Mouse (Mus musculus): ENCODE data around the gene Abat. TPM values are rescaled to one million over a fixed set of nuclear protein-coding genes. Genes with fewer than 3 reads are reported as not detected.

Abat gene
- total RNA-seq, 2 experiments from 2014 or later: 0.21 TPM; not detected in 1

- no peak for ATAC-seq (replicated peaks; ENCODE audit: poor library complexity)
Measured at GRCm38 (mm10) chr16:8573041-8573440, 59.8 kb downstream of the Abat start.

- no peak for ATAC-seq (replicated peaks; ENCODE audit: poor library complexity)
Measured at GRCm38 (mm10) chr16:8573751-8574150, 60.5 kb downstream of the Abat start.

GRCm38 (mm10) chr16:8574316-8574715 lies 61.1 kb downstream of the Abat start:
- ATAC-seq (replicated peaks; ENCODE audit: poor library complexity): no peak

- no peak for ATAC-seq (replicated peaks; ENCODE audit: poor library complexity)
Measured at GRCm38 (mm10) chr16:8576111-8576510, 62.9 kb downstream of the Abat start.

GRCm38 (mm10) chr16:8576901-8577300 lies 63.7 kb downstream of the Abat start:
- no peak for ATAC-seq (replicated peaks; ENCODE audit: poor library complexity)

GRCm38 (mm10) chr16:8578326-8578725 lies 65.1 kb downstream of the Abat start:
- ATAC-seq (replicated peaks; ENCODE audit: poor library complexity): no peak

GRCm38 (mm10) chr16:8579546-8579945 lies 66.3 kb downstream of the Abat start:
- no peak for ATAC-seq (replicated peaks; ENCODE audit: poor library complexity)

GRCm38 (mm10) chr16:8581661-8582239 lies 68.5 kb downstream of the Abat start:
- no peak for ATAC-seq (replicated peaks; ENCODE audit: poor library complexity)

- no peak for ATAC-seq (replicated peaks; ENCODE audit: poor library complexity)
Measured at GRCm38 (mm10) chr16:8582579-8583295, 69.5 kb downstream of the Abat start.

GRCm38 (mm10) chr16:8584248-8584647 lies 71.0 kb downstream of the Abat start:
- peak; percentile 61 for ATAC-seq (replicated peaks; ENCODE audit: poor library complexity)

GRCm38 (mm10) chr16:8585056-8585455 lies 71.8 kb downstream of the Abat start:
- ATAC-seq (replicated peaks; ENCODE audit: poor library complexity): no peak

GRCm38 (mm10) chr16:8595411-8595810 lies 82.2 kb downstream of the Abat start:
- ATAC-seq (replicated peaks; ENCODE audit: poor library complexity): no peak

GRCm38 (mm10) chr16:8596336-8596735 lies 83.1 kb downstream of the Abat start:
- ATAC-seq (replicated peaks; ENCODE audit: poor library complexity): no peak

GRCm38 (mm10) chr16:8597516-8597915 lies 84.3 kb downstream of the Abat start:
- no peak for ATAC-seq (replicated peaks; ENCODE audit: poor library complexity)

- ATAC-seq (replicated peaks; ENCODE audit: poor library complexity): peak; percentile 72
Measured at GRCm38 (mm10) chr16:8603789-8604188, 90.6 kb downstream of the Abat start.

- ATAC-seq (replicated peaks; ENCODE audit: poor library complexity): no peak
Measured at GRCm38 (mm10) chr16:8610397-8610796, 97.2 kb downstream of the Abat start.

- ATAC-seq (replicated peaks; ENCODE audit: poor library complexity): peak; percentile 97
Measured at GRCm38 (mm10) chr16:8612214-8613005, 99.2 kb downstream of the Abat start.

- ATAC-seq (replicated peaks; ENCODE audit: poor library complexity): no peak
Measured at GRCm38 (mm10) chr16:8613039-8613438, 99.8 kb downstream of the Abat start.

GRCm38 (mm10) chr16:8613447-8613846 lies 100.2 kb downstream of the Abat start:
- ATAC-seq (replicated peaks; ENCODE audit: poor library complexity): no peak

- ATAC-seq (replicated peaks; ENCODE audit: poor library complexity): no peak
Measured at GRCm38 (mm10) chr16:8619659-8620314, 106.6 kb downstream of the Abat start.
